Mouse (Mus musculus) MEL (cell line): Measurements from ENCODE around the gene Sfr1. TPM values are rescaled to one million over a fixed set of nuclear protein-coding genes. Genes with fewer than 3 reads are reported as not detected.

Experiments
- DNase-seq: peaks from one replicate; pipeline ENCODE4 v3.0.0; 2011; ENCODE audit warnings: low read depth, low spot score
- H3K27ac ChIP-seq: 2 replicates; pipeline ENCODE4 v1.5.1; 2012; ENCODE audit warnings: low read depth, mild to moderate bottlenecking, control low read depth, low read length, moderate library complexity; ENCODE audit not compliant: control insufficient read depth
- H3K27me3 ChIP-seq, 2 experiments: fragments of 150-350 bp in 1 of 2; sonication (generic) in 1 of 2; 2 replicates each; pipeline ENCODE4 v1.6.1; 2012; ENCODE audit warnings: low read length in 2 of 2, mild to moderate bottlenecking in 2 of 2, improper control_type of control experiment in 1 of 2, moderate library complexity in 1 of 2; ENCODE audit not compliant: insufficient read depth in 2 of 2, control insufficient read depth in 1 of 2
- H3K36me3 ChIP-seq, 2 experiments: 2 replicates each; pipeline ENCODE4 v1.6.1; 2012 to 2014; ENCODE audit warnings: low read length in 2 of 2, improper control_type of control experiment in 1 of 2, inconsistent platforms in 1 of 2, mild to moderate bottlenecking in 1 of 2; ENCODE audit not compliant: insufficient read depth in 2 of 2, control insufficient read depth in 1 of 2
- H3K4me1 ChIP-seq, 2 experiments: fragments of 150-350 bp in 1 of 2; sonication (generic) in 1 of 2; 2 replicates each; pipeline ENCODE4 v1.6.1; 2012; ENCODE audit warnings: low read length in 2 of 2, improper control_type of control experiment in 1 of 2, mild to moderate bottlenecking in 1 of 2; ENCODE audit not compliant: insufficient read depth in 2 of 2, control insufficient read depth in 1 of 2
- H3K4me3 ChIP-seq, 2 experiments: fragments of 150-350 bp in 1 of 2; sonication (generic) in 1 of 2; 2 replicates each; pipeline ENCODE4 v1.5.1; 2012; ENCODE audit warnings: low read depth in 2 of 2, low read length in 2 of 2, mild to moderate bottlenecking in 2 of 2, moderate library complexity in 2 of 2, control low read depth in 1 of 2, improper control_type of control experiment in 1 of 2; ENCODE audit not compliant: control insufficient read depth in 1 of 2, insufficient read depth in 1 of 2
- H3K79me2 ChIP-seq: 2 replicates; pipeline ENCODE4 v1.6.1; 2012; ENCODE audit warnings: mild to moderate bottlenecking, low read length, moderate library complexity; ENCODE audit not compliant: control insufficient read depth, poor library complexity, insufficient read depth
- H3K9ac ChIP-seq: 2 replicates; pipeline ENCODE4 v1.6.1; 2012; ENCODE audit warnings: low read depth, mild to moderate bottlenecking, control low read depth, low read length, moderate library complexity; ENCODE audit not compliant: control insufficient read depth, poor library complexity, severe bottlenecking
- H3K9me3 ChIP-seq: fragments of 150-350 bp; sonication (generic); replicated peaks from 2 replicates; pipeline ENCODE4 v1.6.1; 2012; ENCODE audit warnings: mild to moderate bottlenecking, low read length, improper control_type of control experiment, moderate library complexity; ENCODE audit not compliant: insufficient read depth
- BHLHE40 ChIP-seq: IDR thresholded peaks from 2 replicates; pipeline ENCODE4 v1.6.1; 2012; ENCODE audit warnings: low read depth, mild to moderate bottlenecking, inconsistent platforms, low read length, improper control_type of control experiment, borderline replicate concordance
- CHD1 ChIP-seq: IDR thresholded peaks from 2 replicates; pipeline ENCODE4 v1.6.1; 2012; ENCODE audit warnings: low read depth, mild to moderate bottlenecking, inconsistent platforms, low read length, improper control_type of control experiment
- CHD2 ChIP-seq: IDR thresholded peaks from 2 replicates; pipeline ENCODE4 v1.6.1; 2011; ENCODE audit warnings: low read length, improper control_type of control experiment
- CTCF ChIP-seq, 3 experiments: IDR thresholded peaks in 2 of 3; conservative IDR thresholded peaks in 1 of 3; 2 replicates each; pipeline ENCODE4 v1.5.1; 2011 to 2012; ENCODE audit warnings: low read length in 3 of 3, low read depth in 2 of 3, mild to moderate bottlenecking in 2 of 3, improper control_type of control experiment in 1 of 3, inconsistent platforms in 1 of 3, mixed read lengths in 1 of 3, moderate library complexity in 1 of 3; ENCODE audit not compliant: control insufficient read depth in 1 of 3, insufficient read depth in 1 of 3, poor library complexity in 1 of 3, severe bottlenecking in 1 of 3
- ELF1 ChIP-seq: IDR thresholded peaks from 2 replicates; pipeline ENCODE4 v1.6.1; 2014; ENCODE audit warnings: low read depth, mild to moderate bottlenecking, inconsistent platforms, low read length, improper control_type of control experiment, moderate library complexity
- EP300 ChIP-seq, 2 experiments: IDR thresholded peaks; 2 replicates each; pipeline ENCODE4 v1.6.1; 2011; ENCODE audit warnings: improper control_type of control experiment in 2 of 2, low read length in 2 of 2, low read depth in 1 of 2, mild to moderate bottlenecking in 1 of 2
- GABPA ChIP-seq: IDR thresholded peaks from 2 replicates; pipeline ENCODE4 v1.6.1; 2012; ENCODE audit warnings: low read depth, mild to moderate bottlenecking, inconsistent platforms, low read length, improper control_type of control experiment, moderate library complexity
- JUND ChIP-seq: IDR thresholded peaks from 2 replicates; pipeline ENCODE4 v1.6.1; 2011; ENCODE audit warnings: low read depth, mild to moderate bottlenecking, improper control_type of control experiment, low read length
- MAX ChIP-seq: IDR thresholded peaks from 2 replicates; pipeline ENCODE4 v1.6.1; 2011; ENCODE audit warnings: low read length, improper control_type of control experiment
- MEF2A ChIP-seq: IDR thresholded peaks from 2 replicates; pipeline ENCODE4 v1.6.1; 2014; ENCODE audit warnings: low read depth, mild to moderate bottlenecking, inconsistent platforms, low read length, improper control_type of control experiment; ENCODE audit not compliant: poor library complexity, insufficient replicate concordance, severe bottlenecking; ENCODE audit errors: extremely low read depth
- MYB ChIP-seq: IDR thresholded peaks from 2 replicates; pipeline ENCODE4 v1.6.1; 2011; ENCODE audit warnings: mild to moderate bottlenecking, low read depth, low read length, improper control_type of control experiment
- POLR2AphosphoS5 ChIP-seq: IDR thresholded peaks from 2 replicates; pipeline ENCODE4 v1.6.1; 2012; ENCODE audit warnings: low read depth, borderline replicate concordance, mild to moderate bottlenecking, inconsistent platforms, low read length, moderate library complexity, mixed read lengths
- SIN3A ChIP-seq: IDR thresholded peaks from 2 replicates; pipeline ENCODE4 v1.6.1; 2012; ENCODE audit warnings: low read length, improper control_type of control experiment, inconsistent platforms
- TBP ChIP-seq: IDR thresholded peaks from 2 replicates; pipeline ENCODE4 v1.8.0; 2011; ENCODE audit warnings: low read depth, low read length, improper control_type of control experiment
- UBTF ChIP-seq: IDR thresholded peaks from 2 replicates; pipeline ENCODE4 v1.6.1; 2012; ENCODE audit warnings: low read depth, mild to moderate bottlenecking, inconsistent platforms, low read length, improper control_type of control experiment, moderate library complexity, borderline replicate concordance; ENCODE audit not compliant: insufficient read depth
- USF2 ChIP-seq, 2 experiments: IDR thresholded peaks; 2 replicates each; pipeline ENCODE4 v1.6.1; 2011 to 2012; ENCODE audit warnings: improper control_type of control experiment in 2 of 2, low read length in 2 of 2, borderline replicate concordance in 1 of 2, inconsistent platforms in 1 of 2, low read depth in 1 of 2, mild to moderate bottlenecking in 1 of 2; ENCODE audit not compliant: insufficient read depth in 1 of 2
- ZKSCAN1 ChIP-seq: IDR thresholded peaks from 2 replicates; pipeline ENCODE4 v1.6.1; 2012; ENCODE audit warnings: low read depth, mild to moderate bottlenecking, inconsistent platforms, low read length, improper control_type of control experiment, moderate library complexity
- polyA plus RNA-seq, 2 experiments: library from polyadenylated mRNA; stranded (reverse) in 1 of 2; unstranded in 1 of 2; fragments of >175 nt in 1 of 2; fragments of >200 nt in 1 of 2; gene quantifications; 2 replicates each; pipeline versions ENCODE4 v1.2.1 to v1.2.4; 2012; ENCODE audit warnings: low replicate concordance in 2 of 2, low read depth in 1 of 2; ENCODE audit not compliant: insufficient read length in 2 of 2, insufficient read depth in 1 of 2, missing spikeins in 1 of 2
- total RNA-seq: library from RNA; depleted of rRNA; stranded (reverse); fragments of 300-350 nt; gene quantifications from 2 replicates; pipeline ENCODE4 v1.2.3, GENCODE M21; 2012

Gene Sfr1
- total and polyA plus RNA-seq, 3 experiments = 74.0 to 91.0 TPM; not detected in 1

GRCm38 (mm10) chr19:47780145-47780544 is 48.7 kb downstream of the Sfr1 start:
- Histone ChIP-seq H3K79me2 (no peaks in the 10 kb centered on the region), H3K36me3 (no peaks in the 10 kb centered on the region), H3K9ac (no peak overlapping the region), H3K9me3 (no peaks in the 10 kb centered on the region), H3K4me1 (peaks cover 0 to 4% of the 10 kb centered on the region in 2 experiments; a peak in 1 of 4 replicates), H3K27me3 (peaks cover 0 to 2% of the 10 kb centered on the region in 2 experiments; a peak in 2 of 4 replicates), H3K27ac (no peak overlapping the region), H3K4me3 (no peak overlapping the region)
- TF ChIP-seq EP300 (IDR thresholded peaks at IDR 0.05; ENCODE audit: low read depth in 1 of 2, low read length in 2 of 2) (no peak), TBP (no peak), CHD1 (no peak), ZKSCAN1 (no peak), JUND (no peak), POLR2AphosphoS5 (no peak), GABPA (no peak), ELF1 (no peak), MEF2A (no peak), MAX (no peak), BHLHE40 (no peak), MYB (no peak), UBTF (no peak), SIN3A (no peak), CHD2 (no peak), CTCF (IDR thresholded peaks at IDR 0.05 in 2 of 3, conservative IDR thresholded peaks at IDR 0.05 in 1 of 3; ENCODE audit: control insufficient read depth in 1 of 3, insufficient read depth in 1 of 3, low read depth in 2 of 3, low read length in 3 of 3, poor library complexity in 1 of 3, severe bottlenecking in 1 of 3) (no peak), USF2 (IDR thresholded peaks at IDR 0.05; ENCODE audit: borderline replicate concordance in 1 of 2, insufficient read depth in 1 of 2, low read depth in 1 of 2, low read length in 2 of 2) (no peak)
- DNase-seq = no peak

GRCm38 (mm10) chr19:47780972-47781371 is 49.5 kb downstream of the Sfr1 start:
- Histone ChIP-seq H3K79me2 (no peaks in the 10 kb centered on the region), H3K4me1 (peaks cover 0 to 4% of the 10 kb centered on the region in 2 experiments; a peak in 1 of 4 replicates), H3K36me3 (no peaks in the 10 kb centered on the region), H3K9ac (no peak overlapping the region), H3K27ac (no peak overlapping the region), H3K9me3 (no peaks in the 10 kb centered on the region), H3K4me3 (no peak overlapping the region), H3K27me3 (no peaks in the 10 kb centered on the region; a peak in 1 of 4 replicates)
- DNase-seq = peak; percentile 21
- peak in 2 of 3 experiments; percentile 19 to 25; a peak in 3 of 6 replicates for TF ChIP-seq CTCF (IDR thresholded peaks at IDR 0.05 in 2 of 3, conservative IDR thresholded peaks at IDR 0.05 in 1 of 3; ENCODE audit: control insufficient read depth in 1 of 3, insufficient read depth in 1 of 3, low read depth in 2 of 3, low read length in 3 of 3, poor library complexity in 1 of 3, severe bottlenecking in 1 of 3)
- no peak for TF ChIP-seq MEF2A
